Mouse (Mus musculus): ENCODE results near the gene Tnnc2. TPM values are rescaled to one million over a fixed set of nuclear protein-coding genes. Genes with fewer than 3 reads are reported as not detected.

The Tnnc2 gene
- polyA plus RNA-seq (2012; rRNA removed): not detected in 2 replicates

DNA sequence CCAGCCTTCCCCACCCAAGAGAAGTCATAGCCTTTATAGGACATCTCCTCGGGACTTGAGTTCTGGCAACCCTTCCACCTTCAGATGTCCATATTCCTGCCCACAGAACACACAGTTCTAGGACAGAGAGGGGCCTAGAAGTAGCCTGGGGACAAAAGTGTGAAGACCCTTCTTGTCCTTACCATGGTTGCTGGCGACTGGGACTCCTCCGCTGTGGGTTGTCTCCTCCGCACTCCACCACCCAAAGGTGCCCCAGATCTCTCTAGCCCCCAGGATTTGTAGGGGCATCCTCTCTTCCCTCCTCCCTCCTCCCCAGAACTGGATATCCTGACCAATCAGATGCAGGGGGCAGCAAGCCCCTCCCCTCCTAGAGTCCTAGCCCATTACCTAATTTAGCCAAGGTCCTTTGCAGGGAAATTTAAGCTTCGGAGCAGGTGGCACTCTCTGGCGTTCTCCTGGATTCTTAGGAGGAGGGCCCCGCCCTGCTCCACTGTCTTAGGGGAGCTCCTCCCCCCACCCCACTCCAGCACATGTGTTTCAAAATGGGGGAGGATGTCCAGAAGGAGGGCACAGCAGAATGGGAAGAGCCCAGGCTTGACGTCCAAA is at the start of gene Tnnc2:
Tnnc2 (minus strand) TSS at position 487 of the 606 bp plus-strand sequence.

DNA sequence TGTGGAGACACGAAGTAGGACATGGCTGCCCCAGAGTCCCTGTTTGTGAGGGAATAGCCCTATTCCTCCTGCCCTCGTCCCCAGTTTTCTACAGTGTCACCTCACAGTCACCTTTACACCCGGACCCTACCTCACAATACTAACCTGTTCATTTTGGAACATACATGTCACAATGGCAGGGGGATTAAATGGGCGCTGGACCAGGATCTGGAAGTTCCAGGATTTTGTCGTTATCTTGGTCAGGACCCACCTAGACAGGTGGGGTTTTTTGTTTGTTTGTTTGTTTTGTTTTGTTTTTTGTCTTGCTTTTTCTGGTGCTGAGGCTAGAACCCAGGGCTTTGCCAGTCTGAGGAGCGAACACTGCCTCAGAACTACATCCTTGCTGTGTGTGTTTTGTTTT is 48.7 kb upstream of the Tnnc2 start, which contains the start of gene Spata25:
Spata25 (minus strand) TSS at position 101 of the 400 bp plus-strand sequence.

DNA sequence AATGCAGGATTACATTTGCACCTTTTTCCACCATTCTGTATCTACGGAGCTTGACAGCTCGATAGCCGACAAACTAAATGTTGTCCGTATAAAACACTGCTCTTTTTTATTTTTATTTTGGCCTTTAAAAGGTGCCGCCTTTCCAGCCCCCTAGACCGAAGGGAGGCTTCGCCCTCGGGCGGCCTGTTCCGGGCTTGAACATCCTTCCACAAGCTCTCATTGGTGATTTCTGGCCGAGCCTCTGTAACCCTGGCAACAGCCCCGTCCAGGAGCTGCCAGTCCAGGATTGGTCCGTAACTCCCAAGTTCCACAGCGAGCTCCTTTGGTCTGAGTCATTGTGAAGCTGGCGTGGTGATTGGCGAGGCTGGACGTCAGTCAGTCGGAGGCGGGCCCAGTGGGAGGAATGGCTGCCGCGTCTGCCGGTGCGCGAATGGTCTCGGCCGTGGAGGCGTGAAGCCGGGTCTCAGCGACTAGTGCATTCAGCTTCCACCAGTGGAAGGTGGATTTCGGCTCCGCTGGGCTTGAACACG is 42.9 kb upstream of the Tnnc2 start, which contains the start of gene Zswim1:
Zswim1 (plus strand) TSS at position 51 of the 530 bp plus-strand sequence.

DNA sequence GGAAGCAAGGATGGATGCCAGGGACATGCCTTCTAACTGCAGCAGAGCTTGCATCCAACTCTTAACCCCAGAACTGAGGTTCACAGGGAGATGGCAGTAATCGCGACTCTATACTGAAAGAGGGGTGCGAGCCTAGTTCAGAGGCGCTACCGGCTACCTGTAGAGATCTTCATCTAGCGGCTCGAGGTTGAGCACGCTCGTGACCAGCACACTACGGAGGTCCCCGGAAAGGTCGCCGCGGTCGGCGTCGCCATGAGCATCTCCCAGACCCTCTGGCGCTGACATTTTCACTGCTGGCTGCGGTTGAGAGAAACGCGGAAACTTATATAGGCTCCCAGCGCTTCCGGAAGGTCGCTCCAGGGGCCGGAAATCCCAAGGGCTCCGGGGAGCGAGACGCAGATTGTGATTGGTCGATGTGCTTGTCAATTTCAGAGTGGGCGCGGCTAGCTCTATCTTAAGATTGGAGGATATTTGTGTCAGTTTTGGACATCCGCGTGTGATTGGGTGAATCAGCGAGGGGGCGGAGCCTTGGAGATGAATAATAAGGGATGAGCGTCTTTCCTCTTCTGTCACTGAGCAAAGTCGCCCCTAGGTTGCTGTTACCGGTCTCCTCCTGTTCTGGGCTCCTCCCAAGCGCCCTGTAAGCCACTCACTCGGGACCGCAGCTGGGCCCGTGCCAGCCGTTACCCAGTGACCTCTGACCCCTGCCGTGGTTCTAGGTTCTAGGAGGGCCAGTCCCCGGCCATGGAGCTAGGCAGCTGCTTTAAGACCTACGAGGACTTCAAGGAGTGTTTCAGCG is 25.0 kb upstream of the Tnnc2 start, which contains the start of the genes Acot8 and Zswim3:
Acot8 (minus strand) TSS at position 350 of the 799 bp plus-strand sequence.
Zswim3 (plus strand) TSS at position 566 of the 799 bp plus-strand sequence.

DNA sequence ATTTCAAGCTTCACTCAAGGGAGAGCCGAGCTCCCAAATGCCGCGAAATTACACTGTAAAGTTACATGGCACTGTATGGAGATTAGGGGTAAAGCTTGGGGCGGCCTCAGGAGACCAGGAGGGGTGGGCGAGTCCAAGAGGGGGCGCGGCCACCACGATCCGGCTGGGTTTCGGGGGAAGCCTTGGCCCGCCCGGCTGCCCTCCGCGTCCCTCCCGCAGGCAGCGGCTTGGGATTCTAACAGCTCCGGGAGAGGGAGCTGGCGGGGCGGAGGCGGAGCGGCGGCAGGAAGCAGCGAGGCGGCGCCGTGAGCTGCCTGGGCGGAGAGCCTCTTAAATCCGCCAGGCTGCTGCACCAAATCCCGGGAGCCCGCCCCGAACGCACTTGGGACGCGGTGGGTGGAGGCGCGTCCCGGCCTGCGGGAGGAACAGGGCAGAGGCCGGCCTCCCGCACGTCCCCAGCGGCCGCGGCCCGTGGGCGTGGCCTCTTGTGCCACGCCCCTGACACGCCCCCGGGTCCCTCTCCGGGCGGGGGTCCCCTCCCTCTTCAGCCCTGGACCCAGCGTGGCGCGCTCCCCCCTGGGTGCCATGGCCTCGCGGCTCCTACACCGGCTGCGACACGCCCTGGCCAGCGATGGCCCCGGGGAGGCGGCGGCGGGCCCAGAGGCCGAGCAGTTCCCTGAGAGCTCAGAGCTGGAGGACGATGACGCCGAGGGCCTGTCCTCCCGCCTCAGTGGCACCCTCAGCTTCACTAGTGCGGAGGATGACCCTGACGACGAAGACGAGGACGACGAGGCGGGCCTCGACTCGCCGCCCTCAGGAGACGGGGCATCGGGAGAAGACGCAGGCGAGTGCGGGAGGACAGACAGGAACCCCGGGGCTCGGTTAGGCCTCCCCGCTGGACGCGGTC is 6.0 kb upstream of the Tnnc2 start, which contains the start of gene Snx21:
Snx21 (plus strand) TSS at position 343 of the 907 bp plus-strand sequence.

DNA sequence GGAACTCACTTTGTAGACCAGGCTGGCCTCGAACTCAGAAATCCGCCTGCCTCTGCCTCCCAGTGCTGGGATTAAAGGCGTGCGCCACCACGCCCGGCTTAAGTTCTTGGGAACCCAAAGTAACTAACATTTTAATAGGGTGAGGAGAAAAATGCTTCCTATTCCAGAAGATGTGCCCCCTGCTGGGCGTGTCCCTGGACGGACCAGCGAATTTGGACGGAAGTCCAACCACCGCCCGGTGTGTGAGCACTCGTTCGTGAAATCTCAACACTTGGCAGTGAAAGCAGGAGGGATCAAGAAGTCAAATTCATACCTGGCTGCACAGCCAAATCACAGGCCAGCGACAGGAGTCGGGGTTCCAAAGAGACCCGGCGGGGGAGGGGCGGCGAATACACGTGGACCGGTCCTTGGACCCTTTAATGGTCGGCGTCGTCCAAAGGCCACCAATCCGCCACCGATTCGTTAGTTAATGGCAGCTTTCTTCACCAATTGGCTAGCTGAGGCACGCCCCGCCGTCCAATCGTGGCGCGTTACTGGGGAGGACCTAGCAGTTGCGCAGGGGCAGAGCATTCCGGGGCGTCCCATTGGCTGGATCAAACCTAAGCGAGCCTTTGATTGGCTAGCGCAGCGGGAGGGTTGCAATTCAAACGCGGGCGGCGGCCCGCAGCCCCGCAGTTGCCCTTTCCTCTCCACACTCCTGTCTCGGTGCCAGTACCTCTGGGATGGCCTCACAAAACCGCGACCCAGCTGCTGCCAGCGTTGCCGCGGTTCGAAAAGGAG is 10.3 kb downstream of the Tnnc2 start, which contains the start of gene Ube2c:
Ube2c (plus strand) TSS at position 641 of the 780 bp plus-strand sequence.

DNA sequence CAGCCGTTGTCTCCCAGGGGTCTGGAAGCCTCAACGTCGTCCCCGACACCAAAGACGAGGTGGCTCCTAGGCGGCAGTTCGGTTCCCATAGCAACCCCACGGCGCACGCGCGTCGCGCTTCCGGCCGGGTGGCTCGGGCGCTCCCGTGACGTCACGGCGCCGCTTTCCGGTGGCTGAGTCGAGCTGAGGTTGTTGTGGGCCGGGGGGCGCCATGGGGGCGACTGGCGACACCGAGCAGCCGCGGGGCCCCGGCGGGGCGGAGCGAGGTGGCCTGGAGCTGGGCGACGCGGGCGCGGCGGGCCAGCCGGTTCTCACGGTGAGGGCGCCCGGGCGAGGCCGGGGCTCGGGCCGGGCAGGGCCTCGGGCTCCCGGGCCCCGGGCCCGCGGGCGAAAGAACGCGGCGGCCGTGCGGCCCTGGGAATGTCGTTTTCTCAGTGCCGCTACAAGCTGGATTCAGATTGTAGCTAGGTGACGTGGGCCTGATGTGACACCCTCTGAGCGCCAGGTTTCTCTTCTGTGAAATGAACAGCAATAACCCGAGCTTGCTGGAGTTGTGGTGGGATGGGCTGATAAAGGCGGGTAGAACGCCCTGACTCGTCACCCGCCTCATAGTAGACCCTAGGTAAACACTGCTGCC is 33.8 kb downstream of the Tnnc2 start, which contains the start of the genes Wfdc3 and Dnttip1:
Wfdc3 (minus strand) TSS at position 89 of the 637 bp plus-strand sequence.
Dnttip1 (plus strand) TSS at position 141 of the 637 bp plus-strand sequence.

Other genes with a start within 250 kb of the Tnnc2 start
- 715 and 811 TPM in 2 replicates for gene Wfdc2, start 217.6 kb downstream of the Tnnc2 start, polyA plus RNA-seq (2012; rRNA removed)
- gene Spint3, start 206.5 kb downstream of the Tnnc2 start, polyA plus RNA-seq (2012; rRNA removed): not detected in 2 replicates
- gene Wfdc6a, start 194.5 kb downstream of the Tnnc2 start, polyA plus RNA-seq (2012; rRNA removed): 0.16 TPM in 2 replicates
- not detected in 2 replicates for gene Eppin, start 186.4 kb downstream of the Tnnc2 start, polyA plus RNA-seq (2012; rRNA removed)
- 0.15 TPM in 1 of 2 replicates, not detected in the other for gene Wfdc6b, start 166.4 kb downstream of the Tnnc2 start, polyA plus RNA-seq (2012; rRNA removed)
- 0.31 and 0.35 TPM in 2 replicates for gene Wfdc8, start 166.3 kb downstream of the Tnnc2 start, polyA plus RNA-seq (2012; rRNA removed)
- 0.13 and 0.16 TPM in 2 replicates for gene Wfdc16, start 141.2 kb downstream of the Tnnc2 start, polyA plus RNA-seq (2012; rRNA removed)
- not detected in 2 replicates for gene Wfdc10, start 123.9 kb downstream of the Tnnc2 start, polyA plus RNA-seq (2012; rRNA removed)
- not detected in 2 replicates for gene Wfdc9, start 123.4 kb downstream of the Tnnc2 start, polyA plus RNA-seq (2012; rRNA removed)
- gene Wfdc11, start 105.9 kb downstream of the Tnnc2 start, polyA plus RNA-seq (2012; rRNA removed): not detected in 2 replicates
- 0.28 and 0.73 TPM in 2 replicates for gene Wfdc13, start 94.9 kb downstream of the Tnnc2 start, polyA plus RNA-seq (2012; rRNA removed)
- not detected in 2 replicates for gene Spint4, start 81.5 kb downstream of the Tnnc2 start, polyA plus RNA-seq (2012; rRNA removed)
- gene Spint5, start 64.7 kb downstream of the Tnnc2 start, polyA plus RNA-seq (2012; rRNA removed): not detected in 2 replicates
- gene Wfdc3, start 34.0 kb downstream of the Tnnc2 start, polyA plus RNA-seq (2012; rRNA removed): 0.28 and 0.84 TPM in 2 replicates
- 60.0 and 89.4 TPM in 2 replicates for gene Dnttip1, start 34.0 kb downstream of the Tnnc2 start, polyA plus RNA-seq (2012; rRNA removed)
- 65.5 and 79.7 TPM in 2 replicates for gene Ube2c, start 10.1 kb downstream of the Tnnc2 start, polyA plus RNA-seq (2012; rRNA removed)
- 34.1 and 41.6 TPM in 2 replicates for gene Snx21, start 5.9 kb upstream of the Tnnc2 start, polyA plus RNA-seq (2012; rRNA removed)
- gene Acot8, start 24.9 kb upstream of the Tnnc2 start, polyA plus RNA-seq (2012; rRNA removed): 134 and 139 TPM in 2 replicates
- gene Zswim3, start 25.1 kb upstream of the Tnnc2 start, polyA plus RNA-seq (2012; rRNA removed): 3.4 and 3.5 TPM in 2 replicates
- gene Zswim1, start 42.7 kb upstream of the Tnnc2 start, polyA plus RNA-seq (2012; rRNA removed): 10.5 and 11.5 TPM in 2 replicates
- not detected in 2 replicates for gene Spata25, start 48.6 kb upstream of the Tnnc2 start, polyA plus RNA-seq (2012; rRNA removed)
- 320 and 357 TPM in 2 replicates for gene Ctsa, start 52.9 kb upstream of the Tnnc2 start, polyA plus RNA-seq (2012; rRNA removed)
- 5.2 and 7.2 TPM in 2 replicates for gene Neurl2, start 53.5 kb upstream of the Tnnc2 start, polyA plus RNA-seq (2012; rRNA removed)
- 82.0 and 82.9 TPM in 2 replicates for gene Pltp, start 77.7 kb upstream of the Tnnc2 start, polyA plus RNA-seq (2012; rRNA removed)
- gene Pcif1, start 99.3 kb upstream of the Tnnc2 start, polyA plus RNA-seq (2012; rRNA removed): 29.5 and 36.3 TPM in 2 replicates
- 34.2 and 35.7 TPM in 2 replicates for gene Zfp335, start 131.8 kb upstream of the Tnnc2 start, polyA plus RNA-seq (2012; rRNA removed)
- gene Mmp9, start 160.8 kb upstream of the Tnnc2 start, polyA plus RNA-seq (2012; rRNA removed): 4.4 and 4.7 TPM in 2 replicates
- 0.90 and 1.1 TPM in 2 replicates for gene Slc12a5, start 180.8 kb upstream of the Tnnc2 start, polyA plus RNA-seq (2012; rRNA removed)